Mouse (Mus musculus) ovary, postnatal 14 days (tissue): ENCODE results near the gene Usp53.
"Not testable (repeated sequence)": the region's sequence is repeated elsewhere in the genome, so short reads cannot be mapped to it uniquely, and the experiment has no call there.

ENCODE experiments used
- DNase-seq: peaks from one replicate; pipeline ENCODE4 v3.0.0; 2022; ENCODE audit warnings: low spot score

Usp53 gene

GRCm38 (mm10) chr3:122943387-122943890 lies 40.9 kb downstream of the Usp53 start:
- DNase-seq, result no peak

DNA sequence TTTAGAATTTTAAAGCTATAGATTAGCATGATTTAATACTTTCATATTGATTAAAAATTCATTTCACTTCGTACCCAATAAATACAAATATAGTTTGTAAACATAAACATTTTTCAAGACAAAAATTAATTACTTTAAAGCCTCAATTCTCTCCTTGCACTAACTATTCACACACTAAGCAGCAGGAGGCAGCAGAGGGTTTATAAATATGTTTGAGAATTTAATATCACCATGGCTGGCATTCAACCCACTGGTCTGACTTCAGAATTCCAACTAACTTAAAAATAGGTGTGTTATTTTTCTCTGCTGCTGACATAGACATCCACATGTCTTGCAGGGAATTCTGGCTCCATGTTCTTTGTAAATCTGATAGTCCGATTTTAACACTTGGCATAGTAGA lies 45.1 kb downstream of the Usp53 start:
- peak; percentile 36 for DNase-seq

- DNase-seq, result not testable (repeated sequence)
Observed at GRCm38 (mm10) chr3:122937176-122937575, 47.1 kb downstream of the Usp53 start.

GRCm38 (mm10) chr3:122932466-122932865 lies 51.8 kb downstream of the Usp53 start:
- DNase-seq, result no peak

GRCm38 (mm10) chr3:122929723-122930122 lies 54.6 kb downstream of the Usp53 start:
- DNase-seq, result no peak

DNA sequence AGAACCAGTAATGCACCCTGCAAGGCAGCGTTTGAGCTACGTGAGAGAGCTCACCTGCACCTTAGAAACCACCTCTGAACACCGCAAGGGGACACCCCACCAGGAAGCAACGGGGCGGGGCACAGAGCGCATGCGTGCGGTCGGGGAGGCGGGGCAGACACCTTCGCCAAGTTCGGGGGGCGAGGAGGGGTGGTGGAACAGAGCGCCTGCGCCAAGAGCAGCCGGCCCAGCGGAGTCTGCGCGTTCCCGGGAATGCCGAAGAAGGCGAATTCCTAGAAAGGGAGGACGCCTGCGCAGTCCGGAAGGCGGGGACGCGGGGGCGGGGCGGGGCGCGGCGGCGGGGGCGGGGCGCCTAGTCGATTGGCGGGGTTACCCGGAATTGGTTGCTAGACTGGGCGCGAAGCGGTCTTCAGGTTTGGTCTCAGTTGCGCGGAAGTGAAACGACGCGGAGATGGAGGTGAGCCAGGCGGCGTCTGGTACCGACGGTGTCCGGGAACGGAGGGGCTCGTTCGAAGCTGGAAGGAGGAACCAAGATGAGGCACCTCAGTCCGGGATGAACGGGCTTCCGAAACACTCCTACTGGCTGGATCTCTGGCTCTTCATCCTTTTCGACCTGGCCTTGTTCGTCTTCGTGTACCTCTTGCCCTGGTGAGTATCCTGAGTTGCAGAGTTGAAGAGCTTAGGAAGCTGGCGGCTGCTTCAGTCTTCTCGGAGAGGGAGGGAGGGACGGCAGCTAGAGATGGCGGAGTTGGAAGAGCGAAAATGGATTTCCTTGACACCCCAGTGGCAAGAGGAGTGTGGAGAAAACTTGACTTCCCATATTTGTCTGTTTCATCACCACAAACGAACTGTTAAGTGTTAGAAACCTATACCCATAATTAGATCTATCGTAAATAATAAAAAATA lies 60.0 kb downstream of the Usp53 start, which contains the start of gene 1810037I17Rik:
1810037I17Rik (plus strand) TSS at position 195 of the 906 bp plus-strand sequence.
- DNase-seq, result peak; percentile 99

DNA sequence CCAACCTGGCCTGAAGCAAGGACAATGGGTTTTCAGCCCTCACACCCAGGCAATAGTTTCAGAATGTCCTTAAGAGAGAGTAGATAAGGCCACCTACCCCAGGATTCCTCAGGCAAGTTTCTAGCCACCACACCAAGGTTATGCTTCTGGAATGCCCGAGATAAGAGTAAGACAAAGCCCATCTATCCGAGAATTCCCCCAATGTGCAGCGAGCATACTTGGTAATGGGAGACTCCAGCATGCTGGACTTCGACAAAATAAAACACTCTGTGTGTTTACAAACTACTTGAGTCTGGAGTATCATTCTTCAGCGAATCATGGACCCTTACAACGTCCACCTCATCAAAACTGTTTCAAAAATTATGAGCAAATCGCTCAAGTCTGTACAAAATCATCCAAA lies 61.2 kb downstream of the Usp53 start:
- DNase-seq, result no peak

DNA sequence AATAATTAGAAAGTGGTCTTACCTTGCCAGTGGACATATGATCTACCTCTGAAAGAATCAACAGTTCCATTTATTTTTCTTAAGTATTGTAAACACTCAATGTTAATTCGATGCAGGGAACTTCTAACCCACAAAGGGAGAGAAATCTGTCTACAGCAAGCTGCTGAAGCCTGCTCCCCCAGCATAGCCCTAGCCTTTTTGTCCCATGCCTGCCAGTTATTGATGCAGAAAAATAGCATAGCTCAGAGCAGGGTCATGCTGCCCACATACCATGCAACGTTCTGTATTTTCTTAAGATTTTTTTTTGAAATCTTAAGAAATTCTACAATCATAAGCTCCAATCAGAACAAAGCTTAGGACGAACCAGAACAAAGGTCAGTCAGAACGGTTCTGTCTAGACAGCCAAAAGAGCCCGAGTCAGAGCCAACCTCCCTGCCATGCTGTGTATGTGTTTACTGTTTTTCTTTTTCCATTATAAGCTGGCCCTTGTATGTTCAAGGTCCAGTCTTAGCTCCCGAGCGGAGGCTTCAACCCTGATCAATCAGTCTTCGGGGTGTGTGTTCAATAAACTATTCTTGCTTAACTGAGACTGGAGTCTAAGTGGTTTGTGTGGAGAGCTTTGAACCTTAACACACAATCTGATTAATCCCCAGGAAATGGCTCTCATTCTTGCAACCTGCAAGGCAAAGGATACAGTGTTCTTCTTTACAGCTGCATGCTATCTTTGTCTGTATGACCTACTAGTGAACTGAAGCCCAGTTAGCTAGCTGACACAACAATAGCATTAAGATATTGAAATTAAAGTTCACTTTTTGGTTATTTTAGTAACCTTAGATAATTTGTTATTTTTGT lies 62.4 kb downstream of the Usp53 start:
- DNase-seq, result no peak

GRCm38 (mm10) chr3:122920572-122921435 lies 63.5 kb downstream of the Usp53 start:
- DNase-seq, result no peak

GRCm38 (mm10) chr3:122919260-122919659 lies 65.0 kb downstream of the Usp53 start, which contains the start of gene Gm10959:
TSS of gene Gm10959 (minus strand) at chr3:122919360.
- no peak for DNase-seq

DNA sequence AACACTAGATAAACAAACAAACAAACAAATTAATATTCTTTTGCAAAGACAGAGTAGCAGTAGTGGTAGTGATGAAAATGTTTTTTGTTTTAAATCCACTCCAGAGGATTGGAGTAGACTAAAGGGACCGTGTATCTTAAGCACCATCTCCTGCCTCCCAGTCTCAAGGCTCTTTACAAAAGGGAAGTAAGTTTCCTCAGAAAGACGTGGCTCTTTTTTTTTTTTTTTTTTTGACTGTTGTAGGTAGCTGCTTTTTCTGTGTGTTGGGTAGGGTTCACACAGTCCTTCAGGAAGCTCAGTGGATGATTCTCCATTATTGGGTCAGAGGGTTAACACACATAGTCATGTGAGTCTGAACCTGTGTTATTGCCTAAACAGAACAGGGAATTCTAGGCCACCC lies 65.6 kb downstream of the Usp53 start:
- no peak for DNase-seq

GRCm38 (mm10) chr3:122916191-122916680 lies 68.1 kb downstream of the Usp53 start:
- DNase-seq, result no peak

- DNase-seq, result no peak
Observed at GRCm38 (mm10) chr3:122915493-122915892, 68.8 kb downstream of the Usp53 start.

DNA sequence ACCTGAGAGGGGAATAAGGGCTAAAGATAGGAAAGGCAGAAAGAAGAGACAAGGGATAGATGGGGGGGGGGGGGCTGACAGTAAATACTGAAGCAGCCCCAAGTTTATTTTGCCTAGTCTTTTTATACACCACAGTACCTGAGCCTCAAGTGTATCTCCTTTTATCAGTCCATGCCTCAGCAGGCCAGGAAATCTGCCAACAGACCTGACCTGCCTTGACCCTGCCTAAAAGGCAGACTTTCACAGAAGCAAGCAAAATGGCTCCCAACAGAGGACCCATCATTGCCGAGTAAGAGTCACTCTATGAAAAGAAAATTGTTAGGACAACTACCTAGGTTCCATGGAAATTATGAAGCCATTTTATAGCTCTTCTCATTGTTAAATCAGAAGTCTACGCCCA lies 76.5 kb downstream of the Usp53 start:
- DNase-seq, result no peak

- no peak for DNase-seq
Observed at GRCm38 (mm10) chr3:122903746-122904433, 80.4 kb downstream of the Usp53 start.

DNA sequence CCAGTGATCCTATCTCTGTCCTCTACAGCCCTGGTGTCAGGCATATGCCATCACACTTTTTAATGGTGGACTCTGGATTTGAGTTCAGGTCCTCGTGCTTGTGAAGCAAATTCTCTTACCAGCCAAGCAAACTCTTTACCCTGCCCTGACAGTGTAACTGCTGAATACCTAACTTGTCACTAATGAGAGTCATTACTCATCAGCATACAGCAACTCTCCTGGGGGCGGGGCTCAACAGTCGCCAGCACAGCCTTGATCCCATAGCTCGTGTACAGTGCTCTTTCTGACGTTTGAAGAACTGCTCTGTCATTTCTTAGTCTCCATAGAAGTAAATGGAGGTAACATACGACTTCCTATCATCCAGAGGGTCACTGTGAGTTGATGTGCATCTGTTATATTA lies 86.1 kb downstream of the Usp53 start:
- DNase-seq, result no peak

DNA sequence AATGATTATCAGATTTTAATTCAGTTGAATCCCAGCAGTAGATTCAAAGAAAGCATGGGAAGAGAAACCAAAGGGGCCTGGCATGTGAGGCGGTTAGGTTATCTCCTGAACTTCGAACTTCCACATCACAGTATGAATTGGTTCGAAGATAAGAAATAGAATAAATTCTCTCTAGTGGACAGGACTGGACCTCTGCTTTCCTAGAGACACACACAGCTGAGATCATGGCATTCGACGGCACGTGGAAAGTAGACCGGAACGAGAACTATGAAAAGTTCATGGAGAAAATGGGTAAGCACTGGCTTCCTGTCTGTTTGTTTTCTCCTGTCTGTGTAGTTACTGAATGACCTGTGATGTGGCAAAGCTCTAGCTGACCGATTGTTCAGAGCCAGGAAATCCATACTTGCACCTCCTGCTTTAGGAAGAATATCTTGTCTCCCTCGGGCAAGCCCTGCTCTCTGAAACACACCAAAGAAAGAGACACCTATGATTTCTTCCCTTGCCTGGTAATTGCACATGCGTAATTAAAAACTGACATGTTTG lies 89.0 kb downstream of the Usp53 start:
- DNase-seq, result no peak

- DNase-seq, result no peak
Observed at GRCm38 (mm10) chr3:122894772-122895171, 89.5 kb downstream of the Usp53 start, which contains the start of gene Fabp2. TSS of gene Fabp2 (plus strand) at chr3:122895072.

- no peak for DNase-seq
Observed at GRCm38 (mm10) chr3:122888371-122888819, 95.9 kb downstream of the Usp53 start.
